Mouse (Mus musculus): ENCODE results near the gene Tmtc1.

GRCm38 (mm10) chr6:148331916-148332315 is 112.3 kb downstream of the Tmtc1 start:
- TF ChIP-seq CTCF (IDR thresholded peaks at IDR 0.05; ENCODE audit: low read depth, low read length) (no peak), POLR2A (IDR thresholded peaks at IDR 0.05; ENCODE audit: extremely low read depth, insufficient read depth, low read length) (no peak)

Data from liver, adult 2 months (tissue).